Mouse (Mus musculus) right cerebral cortex, adult 18-20 months (tissue): ENCODE measurements around the gene Flt4.
"Not testable (repeated sequence)": the region's sequence is repeated elsewhere in the genome, so short reads cannot be mapped to it uniquely, and the experiment has no call there.

Experiments used
- DNase-seq: peaks from one replicate; pipeline ENCODE4 v3.0.0; 2022; ENCODE audit warnings: mixed read lengths

Gene Flt4

GRCm38 (mm10) chr11:49608938-49609867 is at the start of gene Flt4:
Flt4 (plus strand) TSS chr11:49609263.
- DNase-seq: not testable (repeated sequence)

- DNase-seq: not testable (repeated sequence)
Observed at GRCm38 (mm10) chr11:49575054-49575453, 34.0 kb upstream of the Flt4 start.

- DNase-seq: not testable (repeated sequence)
Observed at GRCm38 (mm10) chr11:49580452-49580851, 28.6 kb upstream of the Flt4 start.

- DNase-seq: no peak
Observed at GRCm38 (mm10) chr11:49590213-49590612, 18.9 kb upstream of the Flt4 start.

GRCm38 (mm10) chr11:49597149-49597548 is 11.9 kb upstream of the Flt4 start:
- DNase-seq: not testable (repeated sequence)

- DNase-seq: not testable (repeated sequence)
Observed at GRCm38 (mm10) chr11:49608306-49608705, 757 bp upstream of the Flt4 start.

GRCm38 (mm10) chr11:49609868-49610824 is 1.1 kb downstream of the Flt4 start:
- not testable (repeated sequence) for DNase-seq

GRCm38 (mm10) chr11:49611349-49611748 is 2.3 kb downstream of the Flt4 start:
- DNase-seq: not testable (repeated sequence)

GRCm38 (mm10) chr11:49612154-49612553 is 3.1 kb downstream of the Flt4 start:
- DNase-seq: no peak

GRCm38 (mm10) chr11:49613349-49613748 is 4.3 kb downstream of the Flt4 start:
- DNase-seq: no peak

GRCm38 (mm10) chr11:49615856-49616725 is 7.0 kb downstream of the Flt4 start:
- DNase-seq: no peak

GRCm38 (mm10) chr11:49618476-49618875 is 9.4 kb downstream of the Flt4 start:
- no peak for DNase-seq

- no peak for DNase-seq
Observed at GRCm38 (mm10) chr11:49621953-49622352, 12.9 kb downstream of the Flt4 start.

- DNase-seq: no peak
Observed at GRCm38 (mm10) chr11:49624156-49624555, 15.1 kb downstream of the Flt4 start.

- DNase-seq: no peak
Observed at GRCm38 (mm10) chr11:49625863-49626262, 16.8 kb downstream of the Flt4 start.

GRCm38 (mm10) chr11:49626748-49627147 is 17.7 kb downstream of the Flt4 start:
- DNase-seq: no peak

GRCm38 (mm10) chr11:49631154-49631553 is 22.1 kb downstream of the Flt4 start:
- DNase-seq: no peak

- no peak for DNase-seq
Observed at GRCm38 (mm10) chr11:49632256-49632655, 23.2 kb downstream of the Flt4 start.

- DNase-seq: no peak
Observed at GRCm38 (mm10) chr11:49634101-49634500, 25.0 kb downstream of the Flt4 start.

- DNase-seq: no peak
Observed at GRCm38 (mm10) chr11:49635671-49636070, 26.6 kb downstream of the Flt4 start.

GRCm38 (mm10) chr11:49636449-49636848 is 27.4 kb downstream of the Flt4 start:
- no peak for DNase-seq

- DNase-seq: no peak
Observed at GRCm38 (mm10) chr11:49645677-49646076, 36.6 kb downstream of the Flt4 start.
